Mouse (Mus musculus): ENCODE measurements around the gene Astn1. TPM values are rescaled to one million over a fixed set of nuclear protein-coding genes. Genes with fewer than 3 reads are reported as not detected.

Astn1 gene
- polyA plus RNA-seq, 1 experiment: not detected

DNA sequence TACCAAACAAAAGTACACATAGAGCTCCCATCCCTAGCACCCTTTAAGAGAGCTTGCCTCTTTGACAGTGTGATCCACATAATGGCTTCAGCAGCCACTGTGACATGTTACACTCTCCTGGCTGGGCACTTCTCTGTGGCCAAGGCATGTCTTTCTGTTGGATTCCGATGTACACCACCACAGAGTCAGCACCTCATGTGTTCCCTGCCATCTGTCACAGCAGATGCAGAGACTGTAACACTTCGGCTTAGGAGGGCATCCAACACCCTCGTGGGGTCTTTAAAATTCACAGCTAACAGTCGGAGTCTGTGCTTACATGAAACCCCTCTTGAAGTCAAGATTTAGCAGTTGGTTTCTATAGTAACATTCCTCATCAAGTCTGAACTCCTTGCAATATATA, 154.5 kb downstream of the Astn1 start:
- TF ChIP-seq MYOG (IDR thresholded peaks at IDR 0.05; ENCODE audit: control insufficient read depth, extremely low read depth, insufficient read length): no peak
- no peak for TF ChIP-seq CTCF (IDR thresholded peaks at IDR 0.05; ENCODE audit: control insufficient read depth, insufficient read depth, insufficient read length)
- no peak for TF ChIP-seq USF1 (IDR thresholded peaks at IDR 0.05; ENCODE audit: low read depth)
- TF ChIP-seq CEBPB (IDR thresholded peaks at IDR 0.05; ENCODE audit: low read depth): no peak
- TF ChIP-seq FOSL1 (IDR thresholded peaks at IDR 0.05; ENCODE audit: insufficient read depth, low read length, poor library complexity, severe bottlenecking): no peak
- no peak for TF ChIP-seq MAX (IDR thresholded peaks at IDR 0.05)
- H3K27me3 ChIP-seq (ENCODE audit: control insufficient read depth, insufficient read depth, insufficient read length): no peaks in the 10 kb centered on the region
- no peaks in the 10 kb centered on the region for H3K36me3 ChIP-seq (ENCODE audit: control insufficient read depth, insufficient read depth)

GRCm38 (mm10) chr1:158536195-158536594, 174.1 kb downstream of the Astn1 start:
- H3K79me2 ChIP-seq (ENCODE audit: control insufficient read depth, insufficient read depth): no peaks in the 10 kb centered on the region
- H3K79me3 ChIP-seq (ENCODE audit: low read depth): no peaks in the 10 kb centered on the region
- no peak for TF ChIP-seq MYOD1 (IDR thresholded peaks at IDR 0.05; ENCODE audit: control insufficient read depth, insufficient read length, low read depth)
- no peak for TF ChIP-seq MAX (IDR thresholded peaks at IDR 0.05)
- H3ac ChIP-seq (ENCODE audit: control insufficient read depth, insufficient read length, low read depth): no peak overlapping the region
- H3K4me3 ChIP-seq (ENCODE audit: insufficient read depth, poor library complexity, severe bottlenecking): no peak overlapping the region
- no peaks in the 10 kb centered on the region for H3K27me3 ChIP-seq (ENCODE audit: control insufficient read depth, insufficient read depth, insufficient read length)
- H3K36me3 ChIP-seq (ENCODE audit: control insufficient read depth, insufficient read depth): no peaks in the 10 kb centered on the region

More for the DNA sequence above, 154.5 kb downstream of the Astn1 start:
- Histone ChIP-seq H3K4me3 (ENCODE audit: insufficient read depth, poor library complexity, severe bottlenecking) (no peak overlapping the region), H3K79me2 (ENCODE audit: control insufficient read depth, insufficient read depth) (no peaks in the 10 kb centered on the region), H3ac (ENCODE audit: control insufficient read depth, insufficient read length, low read depth) (no peak overlapping the region), H3K79me3 (ENCODE audit: low read depth) (no peaks in the 10 kb centered on the region)

DNA sequence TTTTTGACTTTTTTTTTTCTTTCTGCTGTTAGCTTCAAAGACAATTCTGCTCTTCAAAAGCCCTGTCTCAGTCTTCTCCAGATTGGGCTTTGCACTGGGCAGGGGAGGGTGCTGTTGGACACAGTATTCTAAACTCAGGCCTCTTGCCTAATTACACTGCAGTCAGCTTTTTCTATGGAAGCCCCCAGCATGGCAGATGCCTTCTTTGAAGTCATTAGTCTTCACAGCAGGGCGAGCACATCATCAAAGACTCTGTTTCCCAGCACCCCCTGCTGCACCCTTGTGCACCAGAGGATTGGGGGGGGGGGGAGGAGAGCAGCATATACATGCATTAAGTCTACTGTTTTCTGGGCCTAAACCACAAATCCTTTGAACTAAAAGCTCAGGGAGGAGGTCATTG, 174.8 kb downstream of the Astn1 start:
- TF ChIP-seq MAX (IDR thresholded peaks at IDR 0.05): no peak
- TF ChIP-seq CTCF (IDR thresholded peaks at IDR 0.05; ENCODE audit: control insufficient read depth, insufficient read depth, insufficient read length): no peak
- no peak for TF ChIP-seq CEBPB (IDR thresholded peaks at IDR 0.05; ENCODE audit: low read depth)
- no peak for TF ChIP-seq FOSL1 (IDR thresholded peaks at IDR 0.05; ENCODE audit: insufficient read depth, low read length, poor library complexity, severe bottlenecking)
- no peak for TF ChIP-seq USF1 (IDR thresholded peaks at IDR 0.05; ENCODE audit: low read depth)

GRCm38 (mm10) chr1:158545095-158545494, 183.0 kb downstream of the Astn1 start:
- TF ChIP-seq CEBPB (IDR thresholded peaks at IDR 0.05; ENCODE audit: low read depth): no peak

More for the DNA sequence above, 174.8 kb downstream of the Astn1 start:
- Histone ChIP-seq H3K79me2 (ENCODE audit: control insufficient read depth, insufficient read depth) (no peaks in the 10 kb centered on the region), H3K79me3 (ENCODE audit: low read depth) (no peaks in the 10 kb centered on the region), H3ac (ENCODE audit: control insufficient read depth, insufficient read length, low read depth) (no peak overlapping the region), H3K36me3 (ENCODE audit: control insufficient read depth, insufficient read depth) (no peaks in the 10 kb centered on the region), H3K27me3 (ENCODE audit: control insufficient read depth, insufficient read depth, insufficient read length) (no peaks in the 10 kb centered on the region), H3K4me3 (ENCODE audit: insufficient read depth, poor library complexity, severe bottlenecking) (no peak overlapping the region)

GRCm38 (mm10) chr1:158546513-158546912, 184.4 kb downstream of the Astn1 start:
- TF ChIP-seq MYOG (IDR thresholded peaks at IDR 0.05; ENCODE audit: control insufficient read depth, extremely low read depth, insufficient read length) (no peak), CTCF (IDR thresholded peaks at IDR 0.05; ENCODE audit: control insufficient read depth, insufficient read depth, insufficient read length) (no peak), MAX (IDR thresholded peaks at IDR 0.05) (no peak), CEBPB (IDR thresholded peaks at IDR 0.05; ENCODE audit: low read depth) (no peak), USF1 (IDR thresholded peaks at IDR 0.05; ENCODE audit: low read depth) (no peak), MYOD1 (IDR thresholded peaks at IDR 0.05; ENCODE audit: control insufficient read depth, insufficient read length, low read depth) (no peak), FOSL1 (IDR thresholded peaks at IDR 0.05; ENCODE audit: insufficient read depth, low read length, poor library complexity, severe bottlenecking) (no peak)
- Histone ChIP-seq H3ac (ENCODE audit: control insufficient read depth, insufficient read length, low read depth) (no peak overlapping the region), H3K4me3 (ENCODE audit: insufficient read depth, poor library complexity, severe bottlenecking) (no peak overlapping the region), H3K79me3 (ENCODE audit: low read depth) (no peaks in the 10 kb centered on the region), H3K36me3 (ENCODE audit: control insufficient read depth, insufficient read depth) (no peaks in the 10 kb centered on the region), H3K79me2 (ENCODE audit: control insufficient read depth, insufficient read depth) (no peaks in the 10 kb centered on the region), H3K27me3 (ENCODE audit: control insufficient read depth, insufficient read depth, insufficient read length) (peaks cover 3% of the 10 kb centered on the region)

More at GRCm38 (mm10) chr1:158545095-158545494, 183.0 kb downstream of the Astn1 start:
- Histone ChIP-seq H3K27me3 (ENCODE audit: control insufficient read depth, insufficient read depth, insufficient read length) (peaks cover 3% of the 10 kb centered on the region), H3K79me3 (ENCODE audit: low read depth) (no peaks in the 10 kb centered on the region), H3ac (ENCODE audit: control insufficient read depth, insufficient read length, low read depth) (no peak overlapping the region), H3K36me3 (ENCODE audit: control insufficient read depth, insufficient read depth) (no peaks in the 10 kb centered on the region), H3K79me2 (ENCODE audit: control insufficient read depth, insufficient read depth) (no peaks in the 10 kb centered on the region), H3K4me3 (ENCODE audit: insufficient read depth, poor library complexity, severe bottlenecking) (no peak overlapping the region)

- TF ChIP-seq MYOG (IDR thresholded peaks at IDR 0.05; ENCODE audit: control insufficient read depth, extremely low read depth, insufficient read length): no peak
- TF ChIP-seq MYOD1 (IDR thresholded peaks at IDR 0.05; ENCODE audit: control insufficient read depth, insufficient read length, low read depth): no peak
- TF ChIP-seq CEBPB (IDR thresholded peaks at IDR 0.05; ENCODE audit: low read depth): no peak
- TF ChIP-seq USF1 (IDR thresholded peaks at IDR 0.05; ENCODE audit: low read depth): no peak
- TF ChIP-seq CTCF (IDR thresholded peaks at IDR 0.05; ENCODE audit: control insufficient read depth, insufficient read depth, insufficient read length): no peak
- no peak for TF ChIP-seq FOSL1 (IDR thresholded peaks at IDR 0.05; ENCODE audit: insufficient read depth, low read length, poor library complexity, severe bottlenecking)
- no peak for TF ChIP-seq MAX (IDR thresholded peaks at IDR 0.05)
- no peak overlapping the region for H3K4me3 ChIP-seq (ENCODE audit: insufficient read depth, poor library complexity, severe bottlenecking)
- H3K79me3 ChIP-seq (ENCODE audit: low read depth): no peaks in the 10 kb centered on the region
- H3K36me3 ChIP-seq (ENCODE audit: control insufficient read depth, insufficient read depth): no peaks in the 10 kb centered on the region
- H3K79me2 ChIP-seq (ENCODE audit: control insufficient read depth, insufficient read depth): no peaks in the 10 kb centered on the region
- no peak overlapping the region for H3ac ChIP-seq (ENCODE audit: control insufficient read depth, insufficient read length, low read depth)
- H3K27me3 ChIP-seq (ENCODE audit: control insufficient read depth, insufficient read depth, insufficient read length): peaks cover 7% of the 10 kb centered on the region
Measured at GRCm38 (mm10) chr1:158547592-158548211, 185.6 kb downstream of the Astn1 start.
